Mouse (Mus musculus) neural tube, embryonic 11.5 days (tissue): ENCODE measurements at regions not wholly inside any gene's neighbourhood (a gene's known extent, or its start where the extent isn't known, plus 50 kb on each side); places are given as distances from the start of the nearest gene placed in this dataset.

ENCODE experiments used
- ATAC-seq: fragments of 200-750 bp; cut with Nextera tagmentation; 2 replicates; pipeline ENCODE4 v1.8.0; 2017; ENCODE audit warnings: moderate number of reproducible peaks, mild to moderate bottlenecking, moderate TSS enrichment, moderate library complexity; ENCODE audit not compliant: insufficient read depth, low FRiP score, low TSS enrichment
- DNase-seq: peaks from one replicate; pipeline ENCODE4 v3.0.0-alpha.2; 2015; ENCODE audit warnings: low spot score
- H3K27ac ChIP-seq: fragments of 300-500 bp; sonication (generic); 2 replicates; pipeline ENCODE4 v1.5.1; 2014; ENCODE audit warnings: low read depth, mild to moderate bottlenecking, low read length
- H3K27me3 ChIP-seq: fragments of 300-500 bp; sonication (generic); 2 replicates; pipeline ENCODE4 v1.6.1; 2014; ENCODE audit warnings: mild to moderate bottlenecking, low read length, mixed read lengths; ENCODE audit not compliant: control insufficient read depth, insufficient read depth
- H3K36me3 ChIP-seq: fragments of 300-500 bp; sonication (generic); 2 replicates; pipeline ENCODE4 v1.6.1; 2014; ENCODE audit warnings: mild to moderate bottlenecking, low read length, moderate library complexity, mixed read lengths; ENCODE audit not compliant: control insufficient read depth, insufficient read depth
- H3K4me1 ChIP-seq: fragments of 300-500 bp; sonication (generic); 2 replicates; pipeline ENCODE4 v1.6.1; 2014; ENCODE audit warnings: low read length, mixed read lengths; ENCODE audit not compliant: control insufficient read depth, insufficient read depth
- H3K4me2 ChIP-seq: fragments of 300-500 bp; sonication (generic); 2 replicates; pipeline ENCODE4 v1.6.1; 2014; ENCODE audit warnings: low read depth, mild to moderate bottlenecking, moderate library complexity
- H3K4me3 ChIP-seq: fragments of 300-500 bp; sonication (generic); 2 replicates; pipeline ENCODE4 v1.5.1; 2014; ENCODE audit warnings: low read depth, low read length
- H3K9ac ChIP-seq: fragments of 300-500 bp; sonication (generic); 2 replicates; pipeline ENCODE4 v1.6.1; 2014; ENCODE audit warnings: mild to moderate bottlenecking, low read length
- H3K9me3 ChIP-seq: fragments of 300-500 bp; sonication (generic); 2 replicates; pipeline ENCODE4 v1.6.1; 2016; ENCODE audit warnings: low read length; ENCODE audit not compliant: control insufficient read depth
- WGBS: fragments of 180-500 bp; shearing (Covaris S2); extraction: QIAGEN DNeasy Blood & Tissue Kit; methylation state at CpG from one replicate; pipeline ENCODE4 v1.1.7; 2014; 5-methylcytosine and 5-hydroxymethylcytosine counted together

DNA sequence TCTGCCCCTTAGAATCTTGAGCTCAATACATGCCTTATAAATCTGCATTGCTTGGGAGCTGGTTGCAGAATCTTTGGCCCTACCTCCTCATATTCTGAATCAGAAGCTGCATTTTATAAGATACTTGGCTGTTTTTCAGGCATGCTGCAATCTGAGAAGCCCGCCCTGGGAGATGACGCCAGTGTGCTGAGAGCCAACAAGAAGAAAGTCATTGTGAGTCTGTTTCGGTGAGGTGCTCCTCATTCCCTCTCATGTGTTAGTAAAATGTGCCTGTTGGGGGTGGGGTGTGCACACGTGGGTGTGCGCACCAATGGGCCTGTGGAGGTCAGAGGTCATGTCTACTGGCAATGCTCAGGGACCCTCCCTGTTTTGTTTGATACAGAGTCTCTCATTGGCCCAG, 388.7 kb downstream of the Agtpbp1 start:
- no peaks in the 10 kb centered on the region for H3K27me3 ChIP-seq
- 80% methylated on average over 5 of the region's 5 CpGs for WGBS
- no peaks in the 10 kb centered on the region for H3K4me1 ChIP-seq
- H3K9me3 ChIP-seq, result no peaks in the 10 kb centered on the region
- ATAC-seq (no peak), DNase-seq (no peak)
- no peak overlapping the region for H3K27ac ChIP-seq
- H3K9ac ChIP-seq, result no peak overlapping the region
- H3K36me3 ChIP-seq, result no peaks in the 10 kb centered on the region
- H3K4me2 ChIP-seq, result no peak overlapping the region
- H3K4me3 ChIP-seq, result no peak overlapping the region

DNA sequence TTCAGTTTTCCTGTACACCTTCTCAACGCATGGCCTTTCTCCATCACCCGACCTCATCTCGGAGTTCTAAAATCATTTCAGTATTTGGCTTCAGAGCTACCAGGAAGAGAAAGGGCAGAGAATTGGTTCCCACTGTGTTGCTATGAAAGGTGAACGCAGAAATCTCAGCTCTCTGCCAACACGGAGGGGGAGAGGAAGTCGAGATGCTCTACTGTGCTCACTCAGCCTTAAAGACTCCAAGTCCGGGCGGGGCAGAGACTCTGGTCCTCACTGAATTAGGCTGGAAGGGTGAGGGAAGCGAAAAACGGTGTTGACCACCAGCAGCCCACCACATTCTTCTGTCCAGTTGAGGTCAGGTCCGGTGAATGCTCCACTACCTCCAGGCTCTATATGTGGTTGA, 382.1 kb downstream of the Ntrk2 start:
- Histone ChIP-seq H3K4me3 (no peak overlapping the region), H3K9me3 (no peaks in the 10 kb centered on the region), H3K36me3 (no peaks in the 10 kb centered on the region), H3K27me3 (no peaks in the 10 kb centered on the region), H3K9ac (no peak overlapping the region), H3K4me2 (no peak overlapping the region), H3K27ac (no peak overlapping the region), H3K4me1 (no peaks in the 10 kb centered on the region)
- ATAC-seq, result no peak
- no peak for DNase-seq
- 85% methylated on average over 11 of the region's 11 CpGs for WGBS
